Mouse (Mus musculus) neural tube, embryonic 13.5 days (tissue): Measurements from ENCODE around the gene Snx27. TPM values are rescaled to one million over a fixed set of nuclear protein-coding genes. Genes with fewer than 3 reads are reported as not detected.
A peak's percentile ranks its signal among the peaks of the same experiment; 100 is the strongest.

Experiments used
- ATAC-seq: fragments of 200-750 bp; cut with Nextera tagmentation; 2 replicates; pipeline ENCODE4 v1.8.0; 2017; ENCODE audit warnings: low read depth, mild to moderate bottlenecking, moderate TSS enrichment, moderate library complexity
- H3K27ac ChIP-seq: fragments of 300-500 bp; sonication (generic); replicated peaks from 2 replicates; pipeline ENCODE4 v1.5.1; 2015; ENCODE audit warnings: moderate library complexity, mild to moderate bottlenecking, inconsistent platforms
- H3K27me3 ChIP-seq: fragments of 300-500 bp; sonication (generic); 2 replicates; pipeline ENCODE4 v1.6.1; 2015; ENCODE audit warnings: mild to moderate bottlenecking, inconsistent platforms
- H3K36me3 ChIP-seq: fragments of 300-500 bp; sonication (generic); 2 replicates; pipeline ENCODE4 v1.6.1; 2015; ENCODE audit warnings: mild to moderate bottlenecking, inconsistent platforms
- H3K4me1 ChIP-seq: fragments of 300-500 bp; sonication (generic); replicated peaks from 2 replicates; pipeline ENCODE4 v1.6.1; 2015; ENCODE audit warnings: inconsistent platforms
- H3K4me2 ChIP-seq: fragments of 300-500 bp; sonication (generic); 2 replicates; pipeline ENCODE4 v1.6.1; 2015; ENCODE audit warnings: inconsistent platforms, mild to moderate bottlenecking, moderate library complexity
- H3K4me3 ChIP-seq: fragments of 300-500 bp; sonication (generic); 2 replicates; pipeline ENCODE4 v1.5.1; 2015; ENCODE audit warnings: mild to moderate bottlenecking, inconsistent platforms
- H3K9ac ChIP-seq: fragments of 300-500 bp; sonication (generic); 2 replicates; pipeline ENCODE4 v1.6.1; 2015; ENCODE audit warnings: moderate library complexity, mild to moderate bottlenecking, inconsistent platforms
- H3K9me3 ChIP-seq: fragments of 300-500 bp; sonication (generic); 2 replicates; pipeline ENCODE4 v1.6.1; 2016; ENCODE audit warnings: inconsistent platforms
- WGBS: fragments of 180-500 bp; shearing (Covaris S2); methylation state at CpG from one replicate; pipeline ENCODE4 v1.1.7; 2015; 5-methylcytosine and 5-hydroxymethylcytosine counted together
- polyA plus RNA-seq: library from polyadenylated mRNA; unstranded; fragments of >200 nt; fragmentation: Nextera tagmentation; extraction: Ambion mirVana; gene quantifications from 2 replicates; pipeline ENCODE4 v1.2.1, GENCODE M21; 2015

Gene Snx27
- polyA plus RNA-seq, 1 experiment from 2014 or later = 77.0 TPM

GRCm38 (mm10) chr3:94565127-94565526, 17.4 kb downstream of the Snx27 start:
- peaks cover 10% of the 10 kb centered on the region; the same call in 1 of the 2 replicates for H3K4me1 ChIP-seq

GRCm38 (mm10) chr3:94564356-94565010, 18.0 kb downstream of the Snx27 start:
- WGBS = 66% methylated on average over 4 of the region's 4 CpGs
- H3K36me3 ChIP-seq = peaks cover 13% of the 10 kb centered on the region
- H3K9ac ChIP-seq = no peak overlapping the region
- no peaks in the 10 kb centered on the region for H3K9me3 ChIP-seq
- H3K4me2 ChIP-seq = no peak overlapping the region
- ATAC-seq = no peak
- no peak overlapping the region for H3K27ac ChIP-seq
- H3K27me3 ChIP-seq = no peaks in the 10 kb centered on the region
- H3K4me1 ChIP-seq = peaks cover 10% of the 10 kb centered on the region; the same call in 1 of the 2 replicates
- H3K4me3 ChIP-seq = no peak overlapping the region

More at GRCm38 (mm10) chr3:94565127-94565526, 17.4 kb downstream of the Snx27 start:
- Histone ChIP-seq H3K27me3 (no peaks in the 10 kb centered on the region), H3K4me2 (no peak overlapping the region), H3K9me3 (no peaks in the 10 kb centered on the region), H3K36me3 (peaks cover 7% of the 10 kb centered on the region; the same call in 1 of the 2 replicates), H3K27ac (0 out of 2 replicates have a peak overlapping the region, but pooled peaks have one; percentile 29), H3K4me3 (no peak overlapping the region), H3K9ac (no peak overlapping the region)
- 55% methylated on average over 3 of the region's 3 CpGs for WGBS
- no peak for ATAC-seq

- H3K27ac ChIP-seq = no peak overlapping the region
- no peak overlapping the region for H3K4me2 ChIP-seq
- H3K27me3 ChIP-seq = no peaks in the 10 kb centered on the region
- peaks cover 10% of the 10 kb centered on the region; the same call in 1 of the 2 replicates for H3K4me1 ChIP-seq
- H3K4me3 ChIP-seq = no peak overlapping the region
- ATAC-seq = no peak
- H3K9ac ChIP-seq = no peak overlapping the region
- H3K36me3 ChIP-seq = peaks cover 23% of the 10 kb centered on the region
- 82% methylated on average over 3 of the region's 3 CpGs for WGBS
- no peaks in the 10 kb centered on the region for H3K9me3 ChIP-seq
Observed at GRCm38 (mm10) chr3:94563163-94563562, 19.4 kb downstream of the Snx27 start.

DNA sequence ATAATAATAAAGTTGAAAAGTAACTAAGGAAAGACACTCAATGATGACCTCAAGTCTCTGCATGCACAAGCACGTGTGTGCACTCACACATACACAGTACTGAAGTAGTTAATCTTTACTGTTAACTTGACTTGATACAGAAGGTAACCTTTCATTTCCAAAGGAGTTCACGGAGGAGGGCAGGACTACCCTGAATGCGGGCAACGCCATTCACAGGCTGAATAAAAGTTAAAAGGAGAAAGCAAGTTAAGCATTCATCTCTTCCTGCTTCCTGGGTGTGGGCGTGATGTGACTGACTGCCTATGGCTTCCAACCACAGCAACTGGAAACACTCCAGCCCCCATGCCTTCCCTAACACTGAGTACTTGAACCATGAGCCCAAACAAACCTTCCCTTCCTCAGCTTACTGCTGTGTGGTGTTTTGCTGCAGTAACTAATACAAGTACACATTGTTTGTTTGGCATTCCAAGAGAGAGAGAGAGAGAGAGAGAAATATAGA, 22.5 kb downstream of the Snx27 start:
- WGBS = 76% methylated on average over 5 of the region's 5 CpGs
- Histone ChIP-seq H3K9me3 (no peaks in the 10 kb centered on the region), H3K36me3 (peaks cover 30% of the 10 kb centered on the region), H3K4me2 (no peak overlapping the region), H3K4me1 (0 out of 2 replicates have a peak, but pooled peaks cover 5% of the 10 kb centered on the region), H3K9ac (no peak overlapping the region), H3K27me3 (no peaks in the 10 kb centered on the region), H3K27ac (no peak overlapping the region), H3K4me3 (no peak overlapping the region)
- no peak for ATAC-seq

GRCm38 (mm10) chr3:94549041-94549440, 33.5 kb downstream of the Snx27 start:
- no peak for ATAC-seq
- H3K4me3 ChIP-seq = no peak overlapping the region
- H3K27ac ChIP-seq = no peak overlapping the region
- H3K9ac ChIP-seq = no peak overlapping the region
- 88% methylated on average over 2 of the region's 2 CpGs for WGBS
- no peak overlapping the region for H3K4me2 ChIP-seq
- no peaks in the 10 kb centered on the region for H3K9me3 ChIP-seq
- 0 out of 2 replicates have a peak, but pooled peaks cover 2% of the 10 kb centered on the region for H3K36me3 ChIP-seq
- no peaks in the 10 kb centered on the region for H3K27me3 ChIP-seq
- no peaks in the 10 kb centered on the region for H3K4me1 ChIP-seq

DNA sequence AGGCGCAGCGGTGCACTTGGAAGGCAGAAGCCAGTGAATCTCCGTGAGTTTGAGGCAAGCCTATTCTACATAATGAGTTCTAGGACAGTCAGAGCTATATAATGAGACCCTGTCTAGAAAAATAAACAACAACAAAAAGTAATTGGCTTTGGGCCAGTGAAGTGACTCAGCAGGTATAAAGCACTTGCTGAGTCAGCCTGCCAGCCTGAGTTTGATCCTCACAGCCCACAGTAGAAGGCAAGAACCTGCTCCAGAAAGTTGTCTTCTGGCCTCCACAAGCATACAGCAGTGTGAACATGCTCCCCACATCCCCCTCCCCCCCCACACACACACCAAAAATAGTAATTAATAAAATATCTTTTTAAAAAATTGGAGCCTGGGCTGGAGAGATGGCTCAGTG, 45.3 kb downstream of the Snx27 start:
- no peak for ATAC-seq
- Histone ChIP-seq H3K36me3 (no peaks in the 10 kb centered on the region), H3K27ac (no peak overlapping the region), H3K4me3 (no peak overlapping the region), H3K4me1 (no peaks in the 10 kb centered on the region), H3K9me3 (no peaks in the 10 kb centered on the region), H3K4me2 (no peak overlapping the region), H3K27me3 (no peaks in the 10 kb centered on the region), H3K9ac (no peak overlapping the region)
- 93% methylated on average over 3 of the region's 3 CpGs for WGBS

DNA sequence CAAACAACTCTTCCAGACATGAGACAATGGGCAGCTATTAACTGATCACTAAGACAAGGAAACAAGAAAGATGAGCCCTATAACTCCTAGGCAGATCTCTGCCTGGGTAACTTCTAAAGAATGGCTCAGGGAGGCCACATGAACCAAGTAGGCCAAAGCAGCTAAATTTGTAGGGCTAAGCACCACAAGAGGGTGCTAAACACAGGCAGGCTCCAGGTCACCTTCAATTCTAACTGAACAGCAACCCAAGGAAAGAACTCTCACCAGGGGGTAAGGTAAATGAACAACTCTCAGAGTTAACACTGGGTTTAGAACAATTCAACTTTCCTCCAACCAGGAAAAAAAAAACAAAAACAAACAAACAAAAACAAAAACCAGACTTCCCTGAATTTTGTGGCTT, 48.5 kb downstream of the Snx27 start:
- Histone ChIP-seq H3K9me3 (no peaks in the 10 kb centered on the region), H3K4me3 (no peak overlapping the region), H3K27me3 (no peaks in the 10 kb centered on the region), H3K4me2 (no peak overlapping the region), H3K27ac (no peak overlapping the region), H3K36me3 (peaks cover 5% of the 10 kb centered on the region; the same call in 1 of the 2 replicates), H3K4me1 (no peaks in the 10 kb centered on the region), H3K9ac (no peak overlapping the region)
- ATAC-seq = no peak

DNA sequence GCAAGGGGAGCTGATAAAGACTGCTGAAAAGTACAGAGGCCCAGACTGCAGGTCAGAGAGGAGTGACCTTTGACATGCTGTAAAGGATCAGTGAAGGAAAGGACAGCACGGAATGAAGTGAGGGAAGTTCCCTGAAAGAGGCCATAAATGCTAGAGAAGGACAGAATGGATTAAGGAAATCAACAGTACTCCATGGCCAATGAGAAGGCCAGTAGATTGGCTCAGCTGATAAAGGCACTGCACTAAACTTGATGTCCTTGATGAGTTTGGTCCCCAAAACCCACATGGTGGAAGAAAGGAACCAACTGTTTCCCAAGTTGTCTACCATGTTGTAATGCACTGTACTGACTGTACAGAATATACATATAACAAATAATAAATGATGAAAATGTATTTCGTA, 55.8 kb downstream of the Snx27 start:
- Histone ChIP-seq H3K4me3 (no peak overlapping the region), H3K4me2 (no peak overlapping the region), H3K36me3 (peaks cover 36% of the 10 kb centered on the region), H3K27me3 (no peaks in the 10 kb centered on the region), H3K9ac (no peak overlapping the region), H3K9me3 (no peaks in the 10 kb centered on the region), H3K4me1 (no peaks in the 10 kb centered on the region), H3K27ac (no peak overlapping the region)
- no peak for ATAC-seq
- WGBS = 62% methylated on average over 2 of the region's 2 CpGs

DNA sequence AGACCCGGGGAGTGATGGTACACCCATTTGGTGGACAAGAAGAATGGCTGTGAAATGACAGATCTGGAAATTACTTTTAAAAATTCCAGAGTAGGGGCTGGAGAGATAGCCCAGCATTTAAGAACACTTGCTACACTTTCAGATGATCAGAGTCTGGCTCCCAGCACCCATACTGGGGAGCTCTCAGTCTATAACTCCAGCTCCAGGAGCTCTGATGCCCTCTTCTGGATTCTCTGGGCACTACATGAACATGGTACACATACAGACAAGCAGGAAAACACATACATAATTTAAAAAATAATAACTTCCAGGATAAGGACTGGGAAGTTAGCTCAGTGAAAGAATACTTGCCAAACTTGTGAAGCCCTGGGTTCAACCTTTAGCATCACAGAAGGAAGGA, 75.9 kb downstream of the Snx27 start:
- no peak for ATAC-seq
- Histone ChIP-seq H3K4me2 (no peak overlapping the region), H3K36me3 (peaks cover 66% of the 10 kb centered on the region), H3K4me3 (no peak overlapping the region), H3K9ac (no peak overlapping the region), H3K9me3 (no peaks in the 10 kb centered on the region), H3K4me1 (no peaks in the 10 kb centered on the region), H3K27ac (no peak overlapping the region), H3K27me3 (no peaks in the 10 kb centered on the region)
- WGBS = 93% methylated on average over 1 of the region's 1 CpGs

DNA sequence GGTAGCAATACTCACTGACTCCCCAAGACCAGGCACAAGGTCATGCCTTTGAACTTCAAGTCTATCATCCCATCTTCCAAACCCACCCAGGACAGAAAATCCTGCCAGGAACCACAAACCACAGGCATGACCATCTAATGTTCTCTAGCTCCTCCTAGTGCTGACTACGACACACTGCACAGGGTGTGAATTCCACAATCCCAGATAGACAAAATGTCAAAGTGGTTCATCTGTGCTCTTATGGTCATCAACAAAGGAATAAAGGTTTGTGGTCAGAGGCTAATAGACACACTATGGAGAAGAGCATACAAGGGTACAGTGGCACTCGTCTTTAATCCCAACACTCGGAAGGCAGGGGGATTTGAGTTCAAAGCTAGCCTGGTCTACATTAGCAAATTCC, 80.3 kb downstream of the Snx27 start:
- Histone ChIP-seq H3K9ac (no peak overlapping the region), H3K9me3 (no peaks in the 10 kb centered on the region), H3K27ac (no peak overlapping the region), H3K4me2 (no peak overlapping the region), H3K4me1 (no peaks in the 10 kb centered on the region), H3K4me3 (no peak overlapping the region), H3K27me3 (no peaks in the 10 kb centered on the region), H3K36me3 (peaks cover 58% of the 10 kb centered on the region)
- WGBS = 71% methylated on average over 3 of the region's 3 CpGs
- peak; percentile 47; the same call in 1 of the 2 replicates for ATAC-seq

GRCm38 (mm10) chr3:94497162-94497561, 85.4 kb downstream of the Snx27 start:
- Histone ChIP-seq H3K4me3 (no peak overlapping the region), H3K9me3 (no peaks in the 10 kb centered on the region), H3K36me3 (peaks cover 49% of the 10 kb centered on the region), H3K4me1 (no peaks in the 10 kb centered on the region), H3K27ac (no peak overlapping the region), H3K9ac (no peak overlapping the region), H3K4me2 (no peak overlapping the region), H3K27me3 (no peaks in the 10 kb centered on the region)
- no peak for ATAC-seq
- 78% methylated on average over 4 of the region's 4 CpGs for WGBS

- H3K27me3 ChIP-seq = no peaks in the 10 kb centered on the region
- no peak overlapping the region for H3K4me2 ChIP-seq
- H3K36me3 ChIP-seq = peaks cover 85% of the 10 kb centered on the region
- no peak overlapping the region for H3K27ac ChIP-seq
- peaks cover 74% of the 10 kb centered on the region for H3K4me1 ChIP-seq
- no peak overlapping the region for H3K4me3 ChIP-seq
- H3K9ac ChIP-seq = 0 out of 2 replicates have a peak overlapping the region, but pooled peaks have one; percentile 12
- ATAC-seq = no peak
- WGBS = 80% methylated on average over 6 of the region's 6 CpGs
- H3K9me3 ChIP-seq = no peaks in the 10 kb centered on the region
Observed at GRCm38 (mm10) chr3:94487581-94487980, 94.9 kb downstream of the Snx27 start.

DNA sequence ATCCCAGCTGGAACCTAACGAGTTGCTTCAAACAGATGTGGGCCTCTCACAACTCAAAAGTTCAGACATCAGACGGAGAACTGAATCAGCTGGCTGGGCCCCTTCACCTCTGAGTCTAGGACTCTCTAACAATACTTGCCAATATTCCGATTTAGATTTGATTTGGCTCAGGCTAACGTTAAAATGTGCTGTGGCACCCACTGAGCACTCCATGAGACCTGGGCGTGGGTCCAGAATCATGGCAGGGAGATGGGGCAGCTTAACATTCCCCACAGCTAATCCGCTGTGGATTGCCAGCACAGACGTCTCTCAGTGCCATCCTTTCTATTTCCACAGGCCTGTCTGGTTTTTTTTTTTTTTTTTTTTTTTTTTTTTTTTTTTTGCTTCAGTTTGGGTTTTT, 96.6 kb downstream of the Snx27 start:
- H3K9ac ChIP-seq = no peak overlapping the region
- no peak for ATAC-seq
- no peak overlapping the region for H3K4me3 ChIP-seq
- no peaks in the 10 kb centered on the region for H3K9me3 ChIP-seq
- H3K4me1 ChIP-seq = peaks cover 84% of the 10 kb centered on the region
- H3K27me3 ChIP-seq = no peaks in the 10 kb centered on the region
- H3K36me3 ChIP-seq = peaks cover 87% of the 10 kb centered on the region
- H3K4me2 ChIP-seq = no peak overlapping the region
- peak overlapping the region; percentile 34; the same call in 1 of the 2 replicates for H3K27ac ChIP-seq
- WGBS = 62% methylated on average over 7 of the region's 7 CpGs
